Mouse (Mus musculus) frontal cortex, postnatal 14 days (tissue): ENCODE data around the gene Nrm.
"Not testable (repeated sequence)": the region's sequence is repeated elsewhere in the genome, so short reads cannot be mapped to it uniquely, and the experiment has no call there.

ENCODE experiments used
- DNase-seq, 2 experiments: peaks; one replicate each; pipeline ENCODE4 v3.0.0; 2022; ENCODE audit warnings: low spot score in 2 of 2

Gene Nrm

DNA sequence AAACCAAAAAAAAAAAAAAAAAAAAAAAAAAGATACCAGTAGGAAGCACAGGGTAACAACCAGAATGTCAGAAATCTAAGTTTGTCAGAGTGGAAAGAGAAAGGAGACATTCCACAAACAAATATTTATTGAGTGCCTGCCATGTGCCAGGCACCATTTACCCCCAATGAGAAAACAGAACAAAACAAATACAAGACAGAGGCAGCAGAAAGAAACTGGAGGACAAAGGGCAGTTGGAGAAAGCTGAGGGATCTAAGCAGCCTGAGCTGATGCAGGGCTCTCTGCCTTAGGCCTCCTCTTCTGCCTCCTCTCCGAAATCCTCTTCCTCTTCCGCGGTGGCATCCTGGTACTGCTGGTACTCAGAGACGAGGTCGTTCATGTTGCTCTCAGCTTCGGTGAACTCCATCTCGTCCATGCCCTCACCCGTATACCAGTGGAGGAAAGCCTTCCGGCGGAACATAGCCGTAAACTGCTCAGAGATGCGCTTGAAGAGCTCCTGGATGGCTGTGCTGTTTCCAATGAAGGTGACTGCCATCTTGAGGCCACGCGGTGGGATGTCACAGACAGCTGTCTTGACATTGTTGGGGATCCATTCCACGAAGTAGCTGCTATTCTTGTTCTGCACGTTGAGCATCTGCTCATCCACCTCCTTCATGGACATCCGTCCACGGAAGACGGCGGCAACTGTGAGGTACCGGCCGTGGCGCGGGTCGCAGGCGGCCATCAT, 26.3 kb upstream of the Nrm start:
- DNase-seq = peak in 1 of 2 experiments; percentile 34

- DNase-seq = no peak
Measured at GRCm38 (mm10) chr17:35835424-35836140, 25.5 kb upstream of the Nrm start.

DNA sequence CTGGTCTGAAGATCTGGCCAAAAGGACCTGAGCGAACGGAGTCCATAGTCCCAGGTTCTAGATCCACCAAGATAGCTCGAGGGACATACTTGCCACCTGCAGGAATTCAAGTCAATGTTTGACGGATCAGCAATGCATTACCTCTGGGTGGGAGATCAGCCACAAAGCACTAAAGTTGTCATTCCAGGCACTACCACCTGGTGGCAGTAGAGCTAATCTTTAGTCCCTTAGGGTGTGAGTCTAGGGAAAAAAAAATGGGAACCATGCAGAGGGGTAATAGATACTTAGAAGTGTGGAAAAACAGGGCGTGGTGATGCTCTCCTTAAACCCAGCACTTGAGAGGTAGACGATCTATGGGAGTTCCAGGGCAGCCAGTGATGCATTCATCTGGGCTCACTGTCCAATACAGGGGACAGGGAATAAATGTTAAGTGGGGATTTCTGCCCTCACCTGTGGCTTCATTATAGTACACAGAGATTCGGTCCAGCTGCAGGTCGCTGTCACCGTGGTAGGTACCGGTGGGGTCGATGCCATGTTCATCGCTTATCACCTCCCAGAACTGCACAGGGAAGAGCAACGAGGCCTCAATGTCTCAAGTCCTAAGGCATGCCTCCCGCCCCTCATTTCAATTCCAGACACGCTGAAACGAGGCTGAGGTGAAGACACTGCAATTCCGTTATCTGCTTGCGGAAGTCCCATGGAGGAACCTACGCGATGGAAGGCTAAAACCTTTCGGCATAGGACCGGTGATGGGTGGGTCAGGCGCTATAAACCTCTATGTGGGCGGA, 24.7 kb upstream of the Nrm start:
- peak; percentile 81 to 88 for DNase-seq

- peak; percentile 76 to 83 for DNase-seq
Measured at GRCm38 (mm10) chr17:35836991-35837422, 24.1 kb upstream of the Nrm start.

- peak in 1 of 2 experiments; percentile 32 for DNase-seq
Measured at GRCm38 (mm10) chr17:35837487-35837886, 23.6 kb upstream of the Nrm start.

- peak; percentile 93 to 96 for DNase-seq
Measured at GRCm38 (mm10) chr17:35838122-35838544, 23.0 kb upstream of the Nrm start, which contains the start of gene Tubb5. Gene Tubb5, minus strand, starts transcription at chr17:35838306.

DNA sequence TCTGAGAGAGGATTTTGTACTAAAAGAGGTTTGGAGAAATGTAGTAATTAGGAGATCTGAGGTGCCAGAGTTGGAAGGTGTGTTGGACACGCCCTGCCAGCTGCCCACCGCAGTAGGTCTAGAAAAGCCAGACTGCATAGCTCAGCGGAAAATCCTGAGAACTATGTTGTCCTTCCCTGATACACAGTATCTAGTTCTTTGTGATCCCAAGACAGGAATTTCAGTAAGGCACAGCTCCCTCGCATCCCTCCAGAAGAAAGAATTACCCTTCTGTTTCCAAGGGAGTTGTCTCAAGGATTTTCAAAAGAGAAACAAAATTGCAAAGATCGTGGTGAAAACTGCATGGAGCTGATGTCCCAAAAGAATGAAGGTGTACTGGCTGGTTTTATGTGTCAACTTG, 22.5 kb upstream of the Nrm start:
- DNase-seq = no peak

GRCm38 (mm10) chr17:35839002-35839401, 22.1 kb upstream of the Nrm start:
- not testable (repeated sequence) for DNase-seq

GRCm38 (mm10) chr17:35840561-35840960, 20.6 kb upstream of the Nrm start:
- no peak for DNase-seq

- peak; percentile 99 to 100 for DNase-seq
Measured at GRCm38 (mm10) chr17:35841076-35841950, 19.8 kb upstream of the Nrm start, which contains the start of gene Mdc1. Gene Mdc1, plus strand, starts transcription at chr17:35841515.

DNA sequence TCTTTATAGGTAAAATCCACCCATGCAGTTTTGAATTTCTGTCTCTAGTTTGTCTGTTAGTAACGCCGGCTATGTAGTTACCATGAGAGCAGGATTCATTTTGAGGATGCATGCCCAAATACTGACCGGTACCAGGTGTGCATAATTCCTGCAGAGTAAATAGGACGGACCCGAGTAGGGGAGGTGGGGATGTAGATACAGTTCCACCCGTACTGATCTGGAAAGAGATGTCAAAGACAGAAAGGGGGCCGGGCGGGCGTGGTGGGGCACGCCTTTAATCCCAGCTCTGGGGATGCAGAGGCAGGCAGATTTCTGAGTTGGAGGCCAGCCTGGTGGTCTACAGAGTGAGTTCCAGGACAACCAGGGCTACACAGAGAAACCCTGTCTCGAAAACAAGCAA, 19.1 kb upstream of the Nrm start:
- no peak for DNase-seq

DNA sequence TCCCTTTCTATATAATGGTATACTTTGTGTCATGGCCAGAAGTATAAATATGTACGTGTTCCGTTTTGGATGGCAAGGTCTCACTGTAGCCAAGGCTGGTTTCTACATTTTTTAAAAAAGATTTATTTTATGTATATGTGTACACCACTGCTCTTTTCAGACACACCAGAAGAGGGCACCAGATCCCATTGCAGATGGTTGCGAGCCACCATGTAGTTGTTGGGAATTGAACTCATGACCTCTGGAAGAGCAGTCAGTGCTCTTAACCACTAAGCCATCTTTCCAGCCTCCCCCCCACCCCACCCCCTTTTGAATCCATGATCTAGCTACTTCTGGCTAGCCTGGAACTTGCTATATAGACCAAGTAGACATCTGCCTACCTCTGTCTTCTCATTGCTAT, 17.6 kb upstream of the Nrm start:
- DNase-seq = no peak

- DNase-seq = no peak
Measured at GRCm38 (mm10) chr17:35848112-35848511, 13.0 kb upstream of the Nrm start.

DNA sequence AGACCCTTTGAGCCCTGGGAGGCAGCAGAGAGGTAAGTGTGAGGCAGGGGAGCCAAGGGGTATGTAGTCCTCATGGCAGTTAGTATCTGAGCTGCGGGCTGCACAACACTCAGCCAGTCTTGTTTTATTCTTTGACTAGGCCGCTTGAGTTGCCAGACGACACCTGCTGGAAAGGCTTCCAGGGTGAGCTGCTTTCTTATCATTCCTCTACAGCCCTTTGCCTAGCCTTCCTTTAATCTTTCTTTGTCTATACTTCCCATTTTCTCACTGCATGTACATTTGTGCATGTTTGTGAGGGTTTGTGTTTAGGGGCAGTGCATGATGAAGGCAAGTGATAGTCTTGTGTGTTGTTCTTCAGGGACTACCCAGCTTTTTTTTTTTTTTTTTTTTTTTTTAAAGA, 10.1 kb upstream of the Nrm start:
- no peak for DNase-seq

GRCm38 (mm10) chr17:35859371-35859770, 1.7 kb upstream of the Nrm start:
- DNase-seq = no peak

- DNase-seq = no peak
Measured at GRCm38 (mm10) chr17:35859835-35860234, 1.3 kb upstream of the Nrm start.

GRCm38 (mm10) chr17:35860831-35861197, 304 bp upstream of the Nrm start:
- DNase-seq = no peak

- DNase-seq = no peak
Measured at GRCm38 (mm10) chr17:35864832-35865353, 3.8 kb downstream of the Nrm start.

DNA sequence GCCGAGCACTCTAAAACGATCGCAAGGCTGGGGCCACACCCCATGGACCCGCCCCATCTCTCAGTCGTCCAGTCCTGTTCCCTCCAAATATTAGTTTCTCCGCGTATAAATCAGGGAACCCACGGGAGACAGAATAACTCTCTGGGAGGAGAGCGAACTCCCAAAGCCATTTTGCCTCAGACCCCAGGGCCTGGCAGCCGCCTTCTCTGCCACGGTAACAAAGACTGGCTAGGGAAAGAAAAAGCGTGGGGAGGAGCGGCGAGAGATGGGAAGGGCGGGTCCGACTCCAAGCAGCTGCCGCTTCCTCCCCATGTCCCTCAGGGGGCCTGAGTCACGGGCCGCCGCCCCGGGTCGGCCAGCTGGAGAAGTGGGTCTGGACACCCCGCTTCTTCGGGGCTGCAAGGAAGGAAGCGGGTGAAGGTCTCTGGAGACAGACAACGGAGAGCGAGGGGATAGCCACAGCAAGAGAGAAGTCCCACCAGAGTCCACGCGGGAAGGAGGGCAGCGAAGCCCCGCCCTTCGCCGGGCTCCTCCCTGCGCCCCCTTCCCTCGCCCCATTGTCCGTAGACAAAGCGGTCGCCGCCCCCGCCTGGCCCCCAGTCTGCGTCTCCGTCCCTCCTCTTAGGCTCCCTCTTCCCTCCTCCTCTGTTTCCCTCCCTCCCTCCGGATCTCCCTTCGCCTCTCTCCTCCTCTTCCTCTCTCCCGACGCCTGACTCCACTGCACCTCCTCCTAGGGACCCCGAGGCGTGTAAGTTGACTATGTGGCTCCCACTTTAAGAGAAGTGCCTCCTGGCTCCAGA, 4.6 kb downstream of the Nrm start, which contains the start of gene Ppp1r18:
TSS of gene Ppp1r18 (plus strand) at position 113 of the 800 bp plus-strand sequence.
- DNase-seq = no peak

DNA sequence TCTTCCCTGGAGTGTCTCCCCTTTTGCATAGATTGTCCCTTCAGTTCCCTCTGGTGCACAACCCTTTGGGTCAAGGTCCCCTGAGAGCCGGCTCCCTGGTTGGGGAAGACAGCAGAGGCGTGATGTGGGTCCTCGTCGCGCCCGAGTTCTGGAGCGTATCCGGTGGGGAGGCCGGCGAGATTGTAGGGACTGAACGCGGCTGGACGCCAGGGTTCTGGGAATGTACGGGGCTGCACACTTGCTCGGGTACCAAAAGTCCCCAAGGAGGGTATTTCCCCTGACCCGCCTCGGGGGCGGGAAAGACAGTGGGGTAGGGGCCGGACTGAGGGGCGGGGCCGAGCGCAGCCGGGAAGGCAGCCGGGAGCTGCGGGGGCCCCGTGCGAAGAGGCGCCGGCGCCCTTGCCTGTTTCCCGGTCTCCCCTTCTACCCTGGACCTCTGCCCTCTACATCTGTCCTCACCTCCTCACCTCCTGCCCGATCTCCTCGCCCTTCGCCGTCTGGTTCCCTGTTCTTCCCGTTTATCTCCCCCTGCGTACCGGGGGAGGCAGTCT, 5.2 kb downstream of the Nrm start:
- DNase-seq = peak in 1 of 2 experiments; percentile 48
